Mouse (Mus musculus): Measurements from ENCODE around the gene Pvalb. TPM values are rescaled to one million over a fixed set of nuclear protein-coding genes. Genes with fewer than 3 reads are reported as not detected.
A peak's percentile ranks its signal among the peaks of the same experiment; 100 is the strongest.

The Pvalb gene
- polyA plus RNA-seq, 1 experiment, result not detected

- no peaks in the 10 kb centered on the region for H3K9me3 ChIP-seq (replicated peaks; ENCODE audit: control insufficient read depth, insufficient read depth, low read length, poor library complexity, severe bottlenecking)
- H3K4me1 ChIP-seq (ENCODE audit: control insufficient read depth, insufficient read depth, low read length), result no peaks in the 10 kb centered on the region
- no peaks in the 10 kb centered on the region for H3K27me3 ChIP-seq (ENCODE audit: control insufficient read depth, insufficient read depth, low read length, poor library complexity, severe bottlenecking)
- TF ChIP-seq EP300 (IDR thresholded peaks at IDR 0.05; ENCODE audit: insufficient read depth, low read depth, low read length) (no peak), POLR2A (IDR thresholded peaks at IDR 0.05; ENCODE audit: insufficient read depth, low read length) (no peak), CTCF (IDR thresholded peaks at IDR 0.05; ENCODE audit: low read depth, low read length) (no peak)
- H3K9ac ChIP-seq (ENCODE audit: low read depth, poor library complexity, severe bottlenecking), result no peak overlapping the region
- H3K4me3 ChIP-seq (ENCODE audit: low read depth, low read length), result no peak overlapping the region
- no peaks in the 10 kb centered on the region for H3K36me3 ChIP-seq (ENCODE audit: control insufficient read depth, insufficient read depth, low read length, poor library complexity, severe bottlenecking)
- H3K27ac ChIP-seq (ENCODE audit: insufficient read depth, low read length), result no peak overlapping the region
These were observed 17.7 kb downstream of the Pvalb start for GRCm38 (mm10) chr15:78188546-78188945.

GRCm38 (mm10) chr15:78186906-78187305, 19.3 kb downstream of the Pvalb start:
- H3K9ac ChIP-seq (ENCODE audit: low read depth, poor library complexity, severe bottlenecking), result no peak overlapping the region
- no peaks in the 10 kb centered on the region for H3K9me3 ChIP-seq (replicated peaks; ENCODE audit: control insufficient read depth, insufficient read depth, low read length, poor library complexity, severe bottlenecking)
- no peaks in the 10 kb centered on the region for H3K27me3 ChIP-seq (ENCODE audit: control insufficient read depth, insufficient read depth, low read length, poor library complexity, severe bottlenecking)
- no peaks in the 10 kb centered on the region for H3K36me3 ChIP-seq (ENCODE audit: control insufficient read depth, insufficient read depth, low read length, poor library complexity, severe bottlenecking)
- H3K27ac ChIP-seq (ENCODE audit: insufficient read depth, low read length), result no peak overlapping the region
- TF ChIP-seq POLR2A (IDR thresholded peaks at IDR 0.05; ENCODE audit: insufficient read depth, low read length), result no peak
- TF ChIP-seq CTCF (IDR thresholded peaks at IDR 0.05; ENCODE audit: low read depth, low read length), result no peak
- no peak for TF ChIP-seq EP300 (IDR thresholded peaks at IDR 0.05; ENCODE audit: insufficient read depth, low read depth, low read length)
- H3K4me1 ChIP-seq (ENCODE audit: control insufficient read depth, insufficient read depth, low read length), result no peaks in the 10 kb centered on the region
- no peak overlapping the region for H3K4me3 ChIP-seq (ENCODE audit: low read depth, low read length)

GRCm38 (mm10) chr15:78185609-78186008, 20.6 kb downstream of the Pvalb start:
- Histone ChIP-seq H3K9me3 (replicated peaks; ENCODE audit: control insufficient read depth, insufficient read depth, low read length, poor library complexity, severe bottlenecking) (no peaks in the 10 kb centered on the region), H3K27ac (ENCODE audit: insufficient read depth, low read length) (no peak overlapping the region), H3K4me1 (ENCODE audit: control insufficient read depth, insufficient read depth, low read length) (no peaks in the 10 kb centered on the region), H3K4me3 (ENCODE audit: low read depth, low read length) (no peak overlapping the region), H3K27me3 (ENCODE audit: control insufficient read depth, insufficient read depth, low read length, poor library complexity, severe bottlenecking) (no peaks in the 10 kb centered on the region), H3K36me3 (ENCODE audit: control insufficient read depth, insufficient read depth, low read length, poor library complexity, severe bottlenecking) (no peaks in the 10 kb centered on the region), H3K9ac (ENCODE audit: low read depth, poor library complexity, severe bottlenecking) (no peak overlapping the region)
- TF ChIP-seq POLR2A (IDR thresholded peaks at IDR 0.05; ENCODE audit: insufficient read depth, low read length) (no peak), CTCF (IDR thresholded peaks at IDR 0.05; ENCODE audit: low read depth, low read length) (no peak), EP300 (IDR thresholded peaks at IDR 0.05; ENCODE audit: insufficient read depth, low read depth, low read length) (no peak)

GRCm38 (mm10) chr15:78184855-78185254, 21.3 kb downstream of the Pvalb start:
- Histone ChIP-seq H3K27ac (ENCODE audit: insufficient read depth, low read length) (no peak overlapping the region), H3K4me3 (ENCODE audit: low read depth, low read length) (no peak overlapping the region), H3K36me3 (ENCODE audit: control insufficient read depth, insufficient read depth, low read length, poor library complexity, severe bottlenecking) (no peaks in the 10 kb centered on the region), H3K4me1 (ENCODE audit: control insufficient read depth, insufficient read depth, low read length) (no peaks in the 10 kb centered on the region), H3K9me3 (replicated peaks; ENCODE audit: control insufficient read depth, insufficient read depth, low read length, poor library complexity, severe bottlenecking) (no peaks in the 10 kb centered on the region), H3K9ac (ENCODE audit: low read depth, poor library complexity, severe bottlenecking) (no peak overlapping the region), H3K27me3 (ENCODE audit: control insufficient read depth, insufficient read depth, low read length, poor library complexity, severe bottlenecking) (no peaks in the 10 kb centered on the region)
- TF ChIP-seq EP300 (IDR thresholded peaks at IDR 0.05; ENCODE audit: insufficient read depth, low read depth, low read length), result no peak
- peak; percentile 52 for TF ChIP-seq CTCF (IDR thresholded peaks at IDR 0.05; ENCODE audit: low read depth, low read length)
- no peak for TF ChIP-seq POLR2A (IDR thresholded peaks at IDR 0.05; ENCODE audit: insufficient read depth, low read length)

- Histone ChIP-seq H3K9ac (ENCODE audit: low read depth, poor library complexity, severe bottlenecking) (no peak overlapping the region), H3K4me1 (ENCODE audit: control insufficient read depth, insufficient read depth, low read length) (no peaks in the 10 kb centered on the region), H3K27me3 (ENCODE audit: control insufficient read depth, insufficient read depth, low read length, poor library complexity, severe bottlenecking) (no peaks in the 10 kb centered on the region), H3K27ac (ENCODE audit: insufficient read depth, low read length) (no peak overlapping the region), H3K9me3 (replicated peaks; ENCODE audit: control insufficient read depth, insufficient read depth, low read length, poor library complexity, severe bottlenecking) (no peaks in the 10 kb centered on the region), H3K4me3 (ENCODE audit: low read depth, low read length) (no peak overlapping the region), H3K36me3 (ENCODE audit: control insufficient read depth, insufficient read depth, low read length, poor library complexity, severe bottlenecking) (no peaks in the 10 kb centered on the region)
- TF ChIP-seq CTCF (IDR thresholded peaks at IDR 0.05; ENCODE audit: low read depth, low read length) (no peak), EP300 (IDR thresholded peaks at IDR 0.05; ENCODE audit: insufficient read depth, low read depth, low read length) (no peak), POLR2A (IDR thresholded peaks at IDR 0.05; ENCODE audit: insufficient read depth, low read length) (no peak)
These were observed 24.3 kb downstream of the Pvalb start for GRCm38 (mm10) chr15:78181701-78182405.

GRCm38 (mm10) chr15:78179775-78180174, 26.4 kb downstream of the Pvalb start:
- Histone ChIP-seq H3K4me1 (ENCODE audit: control insufficient read depth, insufficient read depth, low read length) (no peaks in the 10 kb centered on the region), H3K36me3 (ENCODE audit: control insufficient read depth, insufficient read depth, low read length, poor library complexity, severe bottlenecking) (no peaks in the 10 kb centered on the region), H3K27me3 (ENCODE audit: control insufficient read depth, insufficient read depth, low read length, poor library complexity, severe bottlenecking) (no peaks in the 10 kb centered on the region), H3K9me3 (replicated peaks; ENCODE audit: control insufficient read depth, insufficient read depth, low read length, poor library complexity, severe bottlenecking) (no peaks in the 10 kb centered on the region), H3K27ac (ENCODE audit: insufficient read depth, low read length) (no peak overlapping the region), H3K4me3 (ENCODE audit: low read depth, low read length) (no peak overlapping the region), H3K9ac (ENCODE audit: low read depth, poor library complexity, severe bottlenecking) (no peak overlapping the region)
- TF ChIP-seq CTCF (IDR thresholded peaks at IDR 0.05; ENCODE audit: low read depth, low read length), result no peak
- no peak for TF ChIP-seq EP300 (IDR thresholded peaks at IDR 0.05; ENCODE audit: insufficient read depth, low read depth, low read length)
- TF ChIP-seq POLR2A (IDR thresholded peaks at IDR 0.05; ENCODE audit: insufficient read depth, low read length), result no peak
